14 mouse cellular contexts compared by ENCODE assay signal in the genomic region with DNA sequence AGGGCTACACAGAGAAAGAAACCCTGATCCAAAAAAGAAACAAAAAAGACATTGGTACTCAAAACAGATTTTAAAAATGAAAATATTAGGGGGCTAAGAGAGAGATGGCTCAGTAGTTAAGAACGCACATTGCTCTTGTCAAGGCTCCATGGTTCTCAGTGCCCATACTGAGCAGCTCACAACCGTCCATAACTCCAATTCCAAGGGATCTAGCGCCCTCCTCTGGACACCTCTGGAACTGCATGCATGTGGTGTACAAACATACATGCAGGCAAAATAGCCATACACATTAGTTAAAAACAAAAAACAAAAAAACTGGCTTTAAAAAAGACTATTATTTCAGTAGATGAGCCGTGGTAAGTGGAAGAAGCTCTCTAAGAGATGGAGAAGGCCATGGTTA. TPM values are rescaled to one million over a fixed set of nuclear protein-coding genes. Genes with fewer than 3 reads are reported as not detected.
A peak's percentile ranks its signal among the peaks of the same experiment; 100 is the strongest.
DNase-seq lines count a peak whose midpoint lies in the region; ATAC-seq and TF ChIP-seq lines count a peak whose summit lies in the region.
"Had no signal": no experiment of that assay in that cellular context is flagged by ENCODE, and none has a peak within 500 bp of the region (broad histone marks: within the 10 kb centered on the region; RNA-seq: fewer than 3 reads in every experiment).

No protein-coding gene starts in this region.

- no peak overlapping the region for H3K4me3 ChIP-seq in spleen, adult 2 months (ENCODE audit: extremely low read depth, insufficient read depth, insufficient read length)
- H3K4me3 ChIP-seq in bone marrow macrophage, adult 2 months (ENCODE audit: insufficient read depth, low read length) = no peak overlapping the region
- H3K4me3 ChIP-seq in testis, adult 2 months (ENCODE audit: control insufficient read depth, low read depth, low read length) = no peak overlapping the region
- no peak overlapping the region for H3K4me3 ChIP-seq in forebrain, embryonic 11.5 days (ENCODE audit: low read depth, low read length)
- H3K4me3 ChIP-seq: hindbrain, embryonic 15.5 days; midbrain, embryonic 12.5 days had no signal

- H3K9me3 ChIP-seq in forebrain, embryonic 11.5 days (ENCODE audit: control insufficient read depth, low read length) = no peaks in the 10 kb centered on the region; the same call in 1 of the 2 replicates
- H3K9me3 ChIP-seq: hindbrain, embryonic 15.5 days; midbrain, embryonic 12.5 days had no signal

- TF ChIP-seq POLR2A in spleen, adult 2 months (IDR thresholded peaks at IDR 0.05; ENCODE audit: low read depth, low read length) = no peak
- no peak for TF ChIP-seq POLR2A in bone marrow macrophage, adult 2 months (IDR thresholded peaks at IDR 0.05; ENCODE audit: borderline replicate concordance, low read depth, low read length)
- TF ChIP-seq POLR2A in testis, adult 2 months (IDR thresholded peaks at IDR 0.05; ENCODE audit: control insufficient read depth, low read depth, low read length) = no peak

- H3K27me3 ChIP-seq in spleen, adult 2 months (ENCODE audit: control insufficient read depth, insufficient read depth, low read length) = no peaks in the 10 kb centered on the region
- no peaks in the 10 kb centered on the region for H3K27me3 ChIP-seq in testis, adult 2 months (ENCODE audit: control insufficient read depth, insufficient read depth, low read length)
- no peaks in the 10 kb centered on the region for H3K27me3 ChIP-seq in forebrain, embryonic 11.5 days (ENCODE audit: control insufficient read depth, insufficient read depth, low read length)
- H3K27me3 ChIP-seq: hindbrain, embryonic 15.5 days had no signal

- no peak for ATAC-seq in forebrain, embryonic 11.5 days (replicated peaks; ENCODE audit: low FRiP score)

- DNase-seq in heart, postnatal 4 days = peak; percentile 50
- no peak for DNase-seq in heart, postnatal 10 days
- no peak for DNase-seq in spleen, adult 2 months (ENCODE audit: low read depth in 1 of 2, low spot score in 2 of 2)
- DNase-seq in spleen, postnatal 14 days (ENCODE audit: low spot score in 2 of 2) = no peak
- no peak for DNase-seq in cerebellum, postnatal 36 days
- DNase-seq in forebrain, embryonic 11.5 days (ENCODE audit: low spot score) = no peak
- DNase-seq: thymus, postnatal 14 days had no signal

- WGBS in spleen, adult 2 months = 71% methylated on average over 4 of the region's 4 CpGs
- 78% methylated on average over 4 of the region's 4 CpGs for WGBS in forebrain, embryonic 11.5 days

- peak; percentile 26; the same call in 1 of the 2 replicates for TF ChIP-seq CTCF in spleen, adult 2 months (IDR thresholded peaks at IDR 0.05; ENCODE audit: extremely low read depth, insufficient read depth, insufficient read length, insufficient replicate concordance)
- TF ChIP-seq CTCF in bone marrow macrophage, adult 2 months (IDR thresholded peaks at IDR 0.05; ENCODE audit: low read depth, low read length) = peak; percentile 70
- peak; percentile 86; the same call in 1 of the 2 replicates for TF ChIP-seq CTCF in testis, adult 2 months (IDR thresholded peaks at IDR 0.05; ENCODE audit: control insufficient read depth, insufficient read depth, insufficient replicate concordance, low read depth, low read length)

- H3K4me1 ChIP-seq in spleen, adult 2 months (ENCODE audit: control insufficient read depth, insufficient read depth, insufficient read length) = no peaks in the 10 kb centered on the region
- peaks cover 15% of the 10 kb centered on the region for H3K4me1 ChIP-seq in bone marrow macrophage, adult 2 months (ENCODE audit: control insufficient read depth, insufficient read depth, low read length)
- H3K4me1 ChIP-seq in testis, adult 2 months (ENCODE audit: control insufficient read depth, insufficient read depth, low read length) = no peaks in the 10 kb centered on the region
- no peaks in the 10 kb centered on the region for H3K4me1 ChIP-seq in forebrain, embryonic 11.5 days (replicated peaks; ENCODE audit: control insufficient read depth, insufficient read depth, low read length)
- H3K4me1 ChIP-seq: hindbrain, embryonic 15.5 days; midbrain, embryonic 12.5 days had no signal

- H3K4me2 ChIP-seq in forebrain, embryonic 11.5 days (ENCODE audit: low read depth, low read length, severe bottlenecking) = no peak overlapping the region
- H3K4me2 ChIP-seq: hindbrain, embryonic 15.5 days; midbrain, embryonic 12.5 days had no signal

- no peaks in the 10 kb centered on the region for H3K36me3 ChIP-seq in spleen, adult 2 months (ENCODE audit: control insufficient read depth, insufficient read depth, low read length)
- no peaks in the 10 kb centered on the region for H3K36me3 ChIP-seq in testis, adult 2 months (ENCODE audit: control insufficient read depth, insufficient read depth, low read length)
- no peaks in the 10 kb centered on the region for H3K36me3 ChIP-seq in forebrain, embryonic 11.5 days (ENCODE audit: control insufficient read depth, insufficient read depth, low read length)
- H3K36me3 ChIP-seq: hindbrain, embryonic 15.5 days; midbrain, embryonic 12.5 days had no signal

- intact Hi-C loops in heart, postnatal 10 days (cut with DNase I) = no loop called here

- H3K9ac ChIP-seq in forebrain, embryonic 11.5 days (ENCODE audit: low read length) = no peak overlapping the region
- H3K9ac ChIP-seq: hindbrain, embryonic 15.5 days; midbrain, embryonic 12.5 days had no signal

- H3K27ac ChIP-seq in spleen, adult 2 months (ENCODE audit: insufficient read depth, low read length) = no peak overlapping the region
- no peak overlapping the region for H3K27ac ChIP-seq in bone marrow macrophage, adult 2 months (ENCODE audit: insufficient read depth, low read depth, low read length)
- H3K27ac ChIP-seq in testis, adult 2 months (ENCODE audit: control insufficient read depth, insufficient read depth, low read depth, low read length) = no peak overlapping the region
- no peak overlapping the region for H3K27ac ChIP-seq in forebrain, embryonic 11.5 days (ENCODE audit: low read depth, low read length)
- H3K27ac ChIP-seq: hindbrain, embryonic 15.5 days; midbrain, embryonic 12.5 days had no signal

RNA-seq across cellular contexts. Expression of a gene that starts 19.9 kb away (rescaled TPM):
- total RNA-seq in heart, postnatal 4 days (2021) = 1 to 10 TPM; 8.1 to 9.0 TPM
- 1 to 10 TPM; 2.8 to 3.3 TPM for total RNA-seq in heart, postnatal 10 days (2021)
- 1.9 TPM in 2 replicates for polyA plus RNA-seq in spleen, adult 2 months (2012; rRNA removed)
- not detected in 2 replicates for polyA plus RNA-seq in bone marrow macrophage, adult 2 months (2012; ENCODE audit: insufficient read depth, insufficient read length, missing spikeins)
- polyA plus RNA-seq in testis, adult 2 months (2012; rRNA removed) = 1.2 and 1.3 TPM in 2 replicates
- 3.8 and 4.8 TPM in 2 replicates for polyA plus RNA-seq in forebrain, embryonic 11.5 days (2014; fragmentation: Nextera tagmentation; extraction: Ambion mirVana)

RNA-seq across cellular contexts. Expression of a gene that starts 30.2 kb away (rescaled TPM):
- total RNA-seq in heart, postnatal 4 days (2021) = not detected
- total RNA-seq in heart, postnatal 10 days (2021) = not detected
- not detected in 2 replicates for polyA plus RNA-seq in spleen, adult 2 months (2012; rRNA removed)
- not detected in 2 replicates for polyA plus RNA-seq in bone marrow macrophage, adult 2 months (2012; ENCODE audit: insufficient read depth, insufficient read length, missing spikeins)
- polyA plus RNA-seq in testis, adult 2 months (2012; rRNA removed) = not detected in 2 replicates
- polyA plus RNA-seq in forebrain, embryonic 11.5 days (2014; fragmentation: Nextera tagmentation; extraction: Ambion mirVana) = not detected in 2 replicates
- total RNA-seq: adrenal gland, adult 2 months had no signal
- polyA plus RNA-seq: adrenal gland, adult 2 months; embryonic facial prominence, embryonic 14.5 days; gonadal fat pad, adult 2 months; hindbrain, embryonic 15.5 days; midbrain, embryonic 12.5 days had no signal

RNA-seq across cellular contexts. Expression of a gene that starts 42.7 kb away (rescaled TPM):
- total RNA-seq in heart, postnatal 4 days (2021) = 100 to 1,000 TPM; 125 to 128 TPM
- 100 to 1,000 TPM; 112 to 113 TPM for total RNA-seq in heart, postnatal 10 days (2021)
- 153 and 172 TPM in 2 replicates for polyA plus RNA-seq in spleen, adult 2 months (2012; rRNA removed)
- 54.5 and 99.5 TPM in 2 replicates for polyA plus RNA-seq in bone marrow macrophage, adult 2 months (2012; ENCODE audit: insufficient read depth, insufficient read length, missing spikeins)
- 9.7 and 9.8 TPM in 2 replicates for polyA plus RNA-seq in testis, adult 2 months (2012; rRNA removed)
- 3.8 and 5.9 TPM in 2 replicates for polyA plus RNA-seq in forebrain, embryonic 11.5 days (2014; fragmentation: Nextera tagmentation; extraction: Ambion mirVana)

Comparison
In these comparisons a context has a peak if more than half of its experiments do, and no peak if none do; other contexts are left out.
1. CTCF ChIP-seq: peak in every context shown above with its lines; median percentile 86 in testis, adult 2 months; 70 in bone marrow macrophage, adult 2 months; 26 in spleen, adult 2 months.